Mouse (Mus musculus) intestine, embryonic 14.5 days (tissue): ENCODE measurements at regions not wholly inside any gene's neighbourhood (a gene's known extent, or its start where the extent isn't known, plus 50 kb on each side); places are given as distances from the start of the nearest gene placed in this dataset.

ENCODE experiments used
- ATAC-seq: fragments of 200-750 bp; cut with Nextera tagmentation; replicated peaks from 2 replicates; pipeline ENCODE4 v1.8.0; 2017; ENCODE audit warnings: low read depth, moderate number of reproducible peaks, moderate TSS enrichment, moderate library complexity; ENCODE audit not compliant: low FRiP score, low TSS enrichment
- DNase-seq: peaks from one replicate; pipeline ENCODE4 v3.0.0-alpha.2; 2018; ENCODE audit warnings: low spot score
- H3K27ac ChIP-seq: fragments of 300-500 bp; sonication (generic); 2 replicates; pipeline ENCODE4 v1.5.1; 2014; ENCODE audit warnings: low read depth, mild to moderate bottlenecking, control low read depth
- H3K27me3 ChIP-seq: fragments of 300-500 bp; sonication (generic); replicated peaks from 2 replicates; pipeline ENCODE4 v1.6.1; 2014; ENCODE audit warnings: low read length, control low read depth; ENCODE audit not compliant: control insufficient read depth, insufficient read depth
- H3K36me3 ChIP-seq: fragments of 300-500 bp; sonication (generic); 2 replicates; pipeline ENCODE4 v1.6.1; 2014; ENCODE audit warnings: low read length, control low read depth; ENCODE audit not compliant: control insufficient read depth, insufficient read depth
- H3K4me1 ChIP-seq: fragments of 300-500 bp; sonication (generic); replicated peaks from 2 replicates; pipeline ENCODE4 v1.6.1; 2014; ENCODE audit warnings: low read length, control low read depth, mixed read lengths; ENCODE audit not compliant: control insufficient read depth, insufficient read depth
- H3K4me2 ChIP-seq: fragments of 300-500 bp; sonication (generic); 2 replicates; pipeline ENCODE4 v1.6.1; 2014; ENCODE audit warnings: low read length
- H3K4me3 ChIP-seq: fragments of 300-500 bp; sonication (generic); 2 replicates; pipeline ENCODE4 v1.5.1; 2014; ENCODE audit warnings: low read depth, low read length, control low read depth, mixed read lengths
- H3K9ac ChIP-seq: fragments of 300-500 bp; sonication (generic); 2 replicates; pipeline ENCODE4 v1.6.1; 2014; ENCODE audit warnings: mild to moderate bottlenecking, low read length
- H3K9me3 ChIP-seq: fragments of 300-500 bp; sonication (generic); 2 replicates; pipeline ENCODE4 v1.6.1; 2016; ENCODE audit warnings: low read length, control low read depth; ENCODE audit not compliant: control insufficient read depth
- WGBS: fragments of 180-500 bp; shearing (Covaris S2); extraction: QIAGEN DNeasy Blood & Tissue Kit; methylation state at CpG from one replicate; pipeline ENCODE4 v1.1.7; 2014; 5-methylcytosine and 5-hydroxymethylcytosine counted together

GRCm38 (mm10) chrX:16421159-16421558, 101.5 kb upstream of the Cypt1 start:
- no peak for DNase-seq
- no peaks in the 10 kb centered on the region for H3K9me3 ChIP-seq
- H3K9ac ChIP-seq: no peak overlapping the region
- no peaks in the 10 kb centered on the region for H3K27me3 ChIP-seq
- H3K4me3 ChIP-seq: no peak overlapping the region
- no peaks in the 10 kb centered on the region for H3K4me1 ChIP-seq
- peak; percentile 85; the same call in 1 of the 2 replicates for ATAC-seq
- no peaks in the 10 kb centered on the region for H3K36me3 ChIP-seq
- H3K27ac ChIP-seq: no peak overlapping the region
- H3K4me2 ChIP-seq: no peak overlapping the region

GRCm38 (mm10) chrX:16421663-16422062, 101.0 kb upstream of the Cypt1 start:
- no peak for DNase-seq
- Histone ChIP-seq H3K9ac (no peak overlapping the region), H3K9me3 (no peaks in the 10 kb centered on the region), H3K27me3 (no peaks in the 10 kb centered on the region), H3K4me2 (no peak overlapping the region), H3K27ac (no peak overlapping the region), H3K36me3 (no peaks in the 10 kb centered on the region), H3K4me3 (no peak overlapping the region), H3K4me1 (no peaks in the 10 kb centered on the region)
- ATAC-seq: no peak

GRCm38 (mm10) chrX:16438088-16438487, 84.6 kb upstream of the Cypt1 start:
- no peak overlapping the region for H3K9ac ChIP-seq
- H3K9me3 ChIP-seq: no peaks in the 10 kb centered on the region
- WGBS: 95% methylated on average over 1 of the region's 1 CpGs
- no peak for DNase-seq
- no peak overlapping the region for H3K4me2 ChIP-seq
- no peaks in the 10 kb centered on the region for H3K4me1 ChIP-seq
- ATAC-seq: no peak
- no peaks in the 10 kb centered on the region for H3K27me3 ChIP-seq
- H3K27ac ChIP-seq: no peak overlapping the region
- H3K36me3 ChIP-seq: no peaks in the 10 kb centered on the region
- H3K4me3 ChIP-seq: no peak overlapping the region

GRCm38 (mm10) chrX:16450496-16451078, 72.1 kb upstream of the Cypt1 start:
- peak; percentile 52 for DNase-seq
- no peak for ATAC-seq
- Histone ChIP-seq H3K9me3 (no peaks in the 10 kb centered on the region), H3K36me3 (no peaks in the 10 kb centered on the region), H3K9ac (no peak overlapping the region), H3K4me3 (no peak overlapping the region), H3K27ac (no peak overlapping the region), H3K4me1 (no peaks in the 10 kb centered on the region), H3K27me3 (no peaks in the 10 kb centered on the region), H3K4me2 (no peak overlapping the region)
- 6% methylated on average over 2 of the region's 2 CpGs for WGBS
